Mouse (Mus musculus) brain, embryonic 14.5 days (tissue): ENCODE measurements around the gene Katnal1.

Experiments
- CTCF ChIP-seq: fragments of 200-500 bp; IDR thresholded peaks from 2 replicates; pipeline ENCODE4 v1.5.1; 2012; ENCODE audit warnings: inconsistent platforms, mild to moderate bottlenecking, moderate library complexity, borderline replicate concordance; ENCODE audit not compliant: insufficient read depth, insufficient read length; ENCODE audit errors: extremely low read depth
- POLR2A ChIP-seq: fragments of 200-500 bp; IDR thresholded peaks from 2 replicates; pipeline ENCODE4 v1.6.1; 2012; ENCODE audit warnings: mild to moderate bottlenecking, inconsistent platforms, borderline replicate concordance; ENCODE audit not compliant: poor library complexity, insufficient read depth, insufficient read length, severe bottlenecking; ENCODE audit errors: extremely low read depth

DNA sequence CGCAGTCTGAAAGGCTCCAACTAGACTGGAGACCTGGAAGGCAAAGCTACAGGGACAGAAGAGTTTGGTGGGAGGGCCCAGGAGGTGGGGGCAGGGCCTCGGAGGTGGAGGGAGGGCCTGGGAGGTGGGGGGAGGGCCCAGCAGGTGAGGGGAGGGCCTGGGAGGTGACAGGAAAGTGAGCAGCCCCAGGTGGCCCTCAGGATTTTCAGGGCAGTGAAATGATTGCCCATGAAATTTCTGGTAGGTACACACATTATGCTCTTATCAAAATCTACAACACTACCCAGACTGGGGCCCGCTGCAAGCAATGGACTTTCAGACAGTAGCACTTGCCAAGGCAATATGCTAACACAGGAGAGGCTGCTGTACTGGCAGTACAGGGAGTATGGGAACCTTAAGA, 59.5 kb downstream of the Katnal1 start:
- TF ChIP-seq CTCF (no peak), POLR2A (no peak)
